Mouse (Mus musculus): ENCODE results near the gene Ssrp1.

- TF ChIP-seq CTCF (conservative IDR thresholded peaks at IDR 0.05 in 1 of 2, IDR thresholded peaks at IDR 0.05 in 1 of 2; ENCODE audit: low read depth in 2 of 2, low read length in 2 of 2) (no peak), EP300 (IDR thresholded peaks at IDR 0.05; ENCODE audit: low read length) (no peak), ZKSCAN1 (IDR thresholded peaks at IDR 0.05; ENCODE audit: borderline replicate concordance, low read depth, low read length) (no peak), ETS1 (conservative IDR thresholded peaks at IDR 0.05; ENCODE audit: low read depth, low read length) (no peak), KAT2A (IDR thresholded peaks at IDR 0.05; ENCODE audit: insufficient replicate concordance, low read length) (no peak), MAZ (IDR thresholded peaks at IDR 0.05; ENCODE audit: low read depth, low read length) (no peak), JUN (IDR thresholded peaks at IDR 0.05; ENCODE audit: insufficient read depth, low read depth, low read length) (no peak)
Observed at GRCm38 (mm10) chr2:85006600-85006999, 30.4 kb upstream of the Ssrp1 start.
